Mouse (Mus musculus): ENCODE data around the gene Sart3. TPM values are rescaled to one million over a fixed set of nuclear protein-coding genes. Genes with fewer than 3 reads are reported as not detected.
A peak's percentile ranks its signal among the peaks of the same experiment; 100 is the strongest.

The Sart3 gene
- polyA plus RNA-seq, 1 experiment from 2014 or later = 43.8 TPM

DNA sequence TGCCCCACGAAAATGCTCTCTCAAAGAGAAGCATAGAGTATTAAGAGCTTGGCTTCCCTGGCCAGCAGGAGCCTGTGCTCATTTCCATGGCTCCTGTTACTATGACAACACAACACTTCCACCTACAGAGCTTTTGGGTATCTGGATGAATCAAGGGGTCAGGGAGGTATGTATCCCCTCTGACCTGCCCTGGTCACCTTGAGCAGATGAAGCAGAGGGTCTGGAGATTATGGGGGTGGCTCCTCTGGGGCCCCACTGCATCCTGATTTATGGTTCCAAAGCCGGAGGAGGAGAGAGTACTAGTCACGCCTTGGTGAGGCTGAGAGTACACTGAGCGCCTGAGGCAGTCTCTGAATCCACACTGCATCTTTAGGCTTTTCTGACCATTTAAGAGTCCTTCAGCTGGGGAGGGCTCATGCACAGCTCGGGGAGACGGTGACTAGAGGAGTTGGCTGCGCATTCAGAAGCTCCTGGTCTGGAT lies 41.6 kb downstream of the Sart3 start:
- ATAC-seq = no peak
- Histone ChIP-seq H3K36me3 (no peaks in the 10 kb centered on the region), H3K4me2 (replicated peaks) (no peak overlapping the region), H3K27ac (no peak overlapping the region), H3K4me1 (replicated peaks) (0 out of 2 replicates have a peak, but pooled peaks cover 5% of the 10 kb centered on the region), H3K9ac (no peak overlapping the region), H3K9me3 (no peaks in the 10 kb centered on the region), H3K27me3 (replicated peaks) (peaks cover 2% of the 10 kb centered on the region; the same call in 1 of the 2 replicates), H3K4me3 (replicated peaks) (no peak overlapping the region)
- 52% methylated on average over 7 of the region's 7 CpGs for WGBS

DNA sequence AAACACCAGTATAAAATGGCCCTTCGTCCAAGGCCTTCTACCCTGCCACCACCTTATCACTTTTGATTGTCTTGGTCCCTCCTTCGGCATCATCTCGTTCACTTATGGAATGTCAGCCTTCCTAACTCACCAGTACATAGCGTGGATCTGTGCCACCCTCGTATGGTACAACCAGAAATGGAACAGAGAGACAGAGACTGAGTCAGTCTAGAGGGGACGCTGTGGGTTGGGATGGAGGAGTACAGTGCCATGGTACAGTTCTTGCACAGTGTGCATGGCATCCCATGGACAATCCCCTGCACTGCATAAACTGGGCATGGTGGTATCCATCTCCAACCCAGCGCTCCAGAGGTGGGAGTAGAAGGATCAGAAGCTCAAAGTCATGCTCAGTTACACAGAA lies 43.6 kb downstream of the Sart3 start:
- H3K27ac ChIP-seq = no peak overlapping the region
- no peak for ATAC-seq
- H3K36me3 ChIP-seq = no peaks in the 10 kb centered on the region

DNA sequence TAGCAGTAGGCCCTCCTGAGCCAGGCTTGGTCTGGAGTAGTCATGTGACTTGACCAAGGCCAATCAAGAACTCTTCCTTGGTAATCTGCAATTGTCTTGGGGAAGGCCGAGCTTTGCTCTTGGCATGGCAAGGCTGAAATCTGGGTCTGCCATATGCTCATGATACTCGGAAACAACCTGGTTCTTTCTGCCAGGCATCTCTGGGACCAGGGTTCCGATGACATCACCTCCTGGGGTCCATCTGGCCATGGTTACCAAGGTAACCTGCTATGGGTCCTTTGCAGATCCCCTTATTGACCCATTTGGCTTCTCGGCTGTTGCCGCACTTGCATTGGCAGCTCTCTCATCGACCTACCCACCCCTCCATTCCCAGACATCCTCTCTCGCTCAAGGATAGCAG lies 44.3 kb downstream of the Sart3 start:
- H3K4me2 ChIP-seq (replicated peaks) = no peak overlapping the region
- H3K4me3 ChIP-seq (replicated peaks) = no peak overlapping the region
- H3K4me1 ChIP-seq (replicated peaks) = no peaks in the 10 kb centered on the region
- no peaks in the 10 kb centered on the region for H3K9me3 ChIP-seq
- H3K27ac ChIP-seq = no peak overlapping the region
- H3K27me3 ChIP-seq (replicated peaks) = peaks cover 2% of the 10 kb centered on the region; the same call in 1 of the 2 replicates
- no peaks in the 10 kb centered on the region for H3K36me3 ChIP-seq
- no peak overlapping the region for H3K9ac ChIP-seq
- no peak for ATAC-seq
- 86% methylated on average over 7 of the region's 7 CpGs for WGBS

More for the DNA sequence above, 43.6 kb downstream of the Sart3 start:
- WGBS = 89% methylated on average over 7 of the region's 7 CpGs
- Histone ChIP-seq H3K9me3 (no peaks in the 10 kb centered on the region), H3K4me3 (replicated peaks) (no peak overlapping the region), H3K4me1 (replicated peaks) (no peaks in the 10 kb centered on the region), H3K27me3 (replicated peaks) (peaks cover 2% of the 10 kb centered on the region; the same call in 1 of the 2 replicates), H3K4me2 (replicated peaks) (no peak overlapping the region), H3K9ac (no peak overlapping the region)

DNA sequence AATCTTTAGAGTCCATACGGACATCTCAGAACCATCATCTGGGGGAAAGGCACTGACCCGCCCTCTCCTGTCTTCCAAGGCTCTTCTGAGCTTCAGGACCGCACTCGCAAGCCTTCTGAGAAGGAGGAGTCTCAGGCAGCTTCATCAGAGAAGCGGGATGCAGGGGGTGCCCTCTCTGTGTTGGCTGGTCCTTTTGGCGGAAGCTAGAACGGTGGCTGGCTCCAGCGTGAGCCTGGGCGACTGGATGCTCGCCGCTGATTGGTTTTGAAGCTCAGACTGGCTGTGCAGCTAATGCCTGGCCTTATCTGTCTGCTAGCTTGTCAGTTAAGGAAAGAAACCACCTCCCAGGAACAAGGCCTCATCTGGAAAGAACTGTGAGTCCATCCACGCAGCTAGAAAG lies 45.1 kb downstream of the Sart3 start:
- Histone ChIP-seq H3K4me3 (replicated peaks) (no peak overlapping the region), H3K36me3 (no peaks in the 10 kb centered on the region), H3K27ac (no peak overlapping the region), H3K9me3 (no peaks in the 10 kb centered on the region), H3K27me3 (replicated peaks) (peaks cover 2% of the 10 kb centered on the region; the same call in 1 of the 2 replicates), H3K4me2 (replicated peaks) (no peak overlapping the region), H3K4me1 (replicated peaks) (no peaks in the 10 kb centered on the region), H3K9ac (no peak overlapping the region)
- no peak for ATAC-seq
- WGBS = 56% methylated on average over 12 of the region's 12 CpGs

DNA sequence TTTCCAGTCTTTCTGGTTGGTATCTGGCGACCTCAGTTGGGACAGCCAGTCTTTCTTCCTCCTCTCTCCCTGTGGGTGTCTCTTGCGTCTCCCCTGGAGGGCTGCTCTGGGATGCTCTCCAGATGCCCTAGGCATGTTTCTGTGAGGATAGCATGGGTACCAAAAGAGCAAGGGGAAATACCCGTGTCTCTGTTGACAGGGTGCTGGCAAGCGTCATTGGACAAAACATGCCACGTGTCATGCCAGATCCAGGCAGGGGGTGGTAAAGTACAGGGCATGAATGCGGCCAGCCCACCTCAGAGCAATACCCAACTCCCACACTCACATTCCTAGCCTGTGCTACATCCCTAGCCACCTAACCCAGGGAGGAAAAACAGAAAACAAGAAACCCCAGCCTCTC lies 45.7 kb downstream of the Sart3 start:
- H3K9me3 ChIP-seq = no peaks in the 10 kb centered on the region
- 56% methylated on average over 6 of the region's 6 CpGs for WGBS
- H3K4me3 ChIP-seq (replicated peaks) = no peak overlapping the region
- no peak overlapping the region for H3K4me2 ChIP-seq (replicated peaks)
- ATAC-seq = no peak
- peaks cover 2% of the 10 kb centered on the region; the same call in 1 of the 2 replicates for H3K27me3 ChIP-seq (replicated peaks)
- H3K27ac ChIP-seq = no peak overlapping the region
- no peaks in the 10 kb centered on the region for H3K4me1 ChIP-seq (replicated peaks)
- no peak overlapping the region for H3K9ac ChIP-seq
- H3K36me3 ChIP-seq = no peaks in the 10 kb centered on the region

DNA sequence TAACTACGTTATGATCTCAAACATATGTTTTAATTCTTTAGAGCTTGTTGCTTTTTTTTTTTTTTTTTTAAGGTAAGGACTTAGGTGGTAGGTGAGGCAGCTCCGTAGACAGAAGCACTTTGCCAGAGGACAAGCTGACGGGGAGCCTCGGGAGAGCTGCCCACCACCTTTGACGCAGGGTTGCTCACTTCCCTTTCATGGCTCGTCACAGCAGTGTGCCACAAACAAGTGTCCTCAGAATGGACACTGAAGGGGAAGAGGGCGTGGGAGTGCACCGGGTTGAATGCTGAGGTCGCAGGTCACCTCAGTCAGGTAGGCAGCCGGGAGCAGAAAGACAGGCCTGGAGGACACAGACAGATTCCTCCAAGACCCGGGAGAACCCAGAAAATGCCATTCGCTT lies 46.9 kb downstream of the Sart3 start:
- no peaks in the 10 kb centered on the region for H3K36me3 ChIP-seq
- no peak overlapping the region for H3K27ac ChIP-seq
- no peak overlapping the region for H3K4me3 ChIP-seq (replicated peaks)
- no peak overlapping the region for H3K9ac ChIP-seq
- H3K4me1 ChIP-seq (replicated peaks) = no peaks in the 10 kb centered on the region
- no peak for ATAC-seq
- no peak overlapping the region for H3K4me2 ChIP-seq (replicated peaks)
- WGBS = 79% methylated on average over 12 of the region's 12 CpGs
- peaks cover 2% of the 10 kb centered on the region; the same call in 1 of the 2 replicates for H3K27me3 ChIP-seq (replicated peaks)
- no peaks in the 10 kb centered on the region for H3K9me3 ChIP-seq

DNA sequence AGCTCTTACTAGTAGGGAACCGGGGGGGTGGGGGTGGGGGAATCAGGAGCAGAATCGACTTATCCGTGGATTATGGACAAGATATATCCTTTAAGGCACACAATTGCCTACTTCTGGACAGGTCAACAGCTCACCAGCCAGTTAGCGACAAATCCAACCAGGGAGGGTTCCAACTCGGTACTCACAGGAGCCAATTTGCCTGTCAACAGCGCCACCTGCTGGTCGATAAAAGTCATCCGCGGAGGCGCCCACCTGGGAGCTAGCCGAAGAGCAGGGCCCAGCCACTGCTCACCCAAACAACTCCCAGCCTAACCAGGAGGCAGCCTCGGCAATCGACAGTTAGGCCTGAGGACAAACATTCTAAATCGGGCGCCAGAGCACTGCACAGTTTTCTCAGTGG lies 47.9 kb downstream of the Sart3 start, which contains the start of gene 1700069L16Rik:
Gene 1700069L16Rik (minus strand): TSS at position 327 of the 400 bp plus-strand sequence.
- peak; percentile 67; the same call in 1 of the 2 replicates for ATAC-seq
- Histone ChIP-seq H3K36me3 (no peaks in the 10 kb centered on the region), H3K27me3 (replicated peaks) (no peaks in the 10 kb centered on the region; the same call in 1 of the 2 replicates), H3K4me2 (replicated peaks) (no peak within 1 kb of the TSS), H3K9ac (no peak within 1 kb of the TSS), H3K4me1 (replicated peaks) (no peaks in the 10 kb centered on the region), H3K9me3 (no peaks in the 10 kb centered on the region), H3K4me3 (replicated peaks) (no peak within 1 kb of the TSS), H3K27ac (no peak within 1 kb of the TSS)
- 3% methylated on average over 15 of the region's 15 CpGs for WGBS

DNA sequence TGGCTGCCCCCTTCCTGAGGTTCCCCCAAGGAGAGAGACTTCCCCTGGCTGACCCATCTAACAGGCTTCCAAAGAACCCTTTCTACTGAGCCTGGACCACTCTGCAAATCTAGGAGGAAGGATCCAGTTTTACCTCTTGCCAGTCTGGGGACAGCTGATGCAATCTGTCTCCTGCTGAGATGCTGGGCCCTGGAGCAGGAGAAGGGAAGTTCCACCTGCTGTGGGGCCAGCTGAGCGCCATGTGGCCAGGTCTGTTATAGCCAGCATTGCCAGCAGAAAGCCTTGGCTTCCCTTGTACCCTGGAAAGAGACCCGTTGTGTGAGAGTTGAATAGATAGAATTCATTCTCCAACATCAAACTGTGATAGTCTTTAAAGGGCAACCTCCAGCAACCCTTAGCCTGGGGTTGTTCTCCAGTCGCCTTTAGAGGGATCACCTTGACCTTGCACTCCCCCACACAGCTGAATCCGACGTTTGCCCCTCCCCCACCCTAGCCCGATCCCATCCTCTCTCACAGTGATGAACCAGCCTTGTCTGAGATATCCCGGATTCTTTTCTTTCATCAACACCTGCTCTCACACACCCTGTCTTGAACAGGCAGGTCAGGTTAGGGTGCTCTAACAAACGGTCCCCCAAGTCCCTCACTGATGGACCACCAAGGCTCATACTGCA lies 48.6 kb downstream of the Sart3 start:
- H3K27me3 ChIP-seq (replicated peaks) = no peaks in the 10 kb centered on the region; the same call in 1 of the 2 replicates
- no peak for ATAC-seq
- H3K4me3 ChIP-seq (replicated peaks) = no peak overlapping the region
- H3K36me3 ChIP-seq = no peaks in the 10 kb centered on the region
- WGBS = 40% methylated on average over 8 of the region's 8 CpGs
- H3K4me2 ChIP-seq (replicated peaks) = no peak overlapping the region
- H3K27ac ChIP-seq = no peak overlapping the region
- H3K4me1 ChIP-seq (replicated peaks) = no peaks in the 10 kb centered on the region
- H3K9me3 ChIP-seq = no peaks in the 10 kb centered on the region
- H3K9ac ChIP-seq = no peak overlapping the region

DNA sequence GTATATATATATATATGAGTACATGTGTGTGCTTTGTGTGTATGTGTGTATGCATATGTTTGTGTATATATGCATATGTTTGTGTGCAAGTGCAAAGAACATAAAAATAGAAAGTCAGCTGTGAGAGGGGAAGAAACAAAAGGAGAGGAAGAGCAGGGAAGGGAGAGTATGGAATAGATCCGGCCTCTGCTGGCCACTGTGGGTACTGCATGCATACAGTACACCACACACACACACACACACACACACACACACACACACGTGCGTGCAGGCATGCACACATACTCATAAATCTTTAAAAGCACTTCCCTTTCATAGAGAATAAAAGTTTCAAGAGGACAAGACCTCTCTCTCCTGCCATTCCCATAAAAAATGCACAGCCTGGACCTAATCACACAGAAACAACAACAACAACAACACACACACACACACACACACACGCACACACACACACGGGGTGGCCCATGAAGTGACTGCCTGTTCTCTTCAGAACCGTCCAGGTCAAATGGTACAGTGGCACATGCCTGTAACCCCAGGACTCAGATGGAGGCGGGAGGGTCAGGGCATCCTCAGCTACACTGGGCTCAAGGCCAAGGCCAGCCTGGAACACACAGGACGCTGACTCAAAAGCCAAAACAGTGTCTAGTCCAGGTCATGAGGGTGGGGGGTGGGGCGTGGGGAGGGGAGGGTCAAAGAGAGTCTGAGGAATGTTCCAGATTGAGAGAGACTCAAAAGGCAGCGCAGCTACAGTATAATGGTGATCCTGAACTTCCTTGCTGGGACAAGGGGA lies 49.9 kb downstream of the Sart3 start:
- H3K27me3 ChIP-seq (replicated peaks) = no peaks in the 10 kb centered on the region
- no peak overlapping the region for H3K4me2 ChIP-seq (replicated peaks)
- no peaks in the 10 kb centered on the region for H3K4me1 ChIP-seq (replicated peaks)
- no peak overlapping the region for H3K9ac ChIP-seq
- no peaks in the 10 kb centered on the region for H3K9me3 ChIP-seq
- WGBS = 88% methylated on average over 10 of the region's 10 CpGs
- no peak overlapping the region for H3K4me3 ChIP-seq (replicated peaks)
- no peaks in the 10 kb centered on the region for H3K36me3 ChIP-seq
- ATAC-seq = no peak
- no peak overlapping the region for H3K27ac ChIP-seq

DNA sequence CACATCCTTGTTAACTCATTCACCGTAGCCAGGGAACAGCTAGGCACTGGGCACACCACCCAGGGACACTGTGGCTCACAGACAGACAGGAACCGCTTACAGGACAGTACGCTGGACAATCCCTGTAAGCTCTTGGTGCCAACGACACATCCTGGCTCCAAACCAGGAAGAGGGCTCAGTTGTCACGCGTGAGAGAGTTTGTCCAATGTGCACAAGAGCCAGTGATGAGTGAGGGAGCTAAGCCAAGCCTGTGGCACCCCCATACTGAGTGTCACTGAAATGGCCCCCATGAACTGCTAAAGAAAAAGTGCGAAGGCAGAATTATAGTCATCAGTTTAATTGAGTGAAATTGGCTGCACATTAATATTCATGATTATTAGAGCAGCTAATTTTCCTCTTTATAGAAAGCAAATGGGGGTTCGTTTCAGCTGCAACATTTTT lies 53.1 kb downstream of the Sart3 start:
- Histone ChIP-seq H3K4me1 (replicated peaks) (no peaks in the 10 kb centered on the region), H3K9ac (no peak overlapping the region; the same call in 1 of the 2 replicates), H3K27ac (no peak overlapping the region), H3K27me3 (replicated peaks) (no peaks in the 10 kb centered on the region), H3K36me3 (no peaks in the 10 kb centered on the region), H3K4me3 (replicated peaks) (no peak overlapping the region), H3K4me2 (replicated peaks) (no peak overlapping the region), H3K9me3 (no peaks in the 10 kb centered on the region)
- WGBS = 82% methylated on average over 8 of the region's 8 CpGs
- ATAC-seq = no peak

DNA sequence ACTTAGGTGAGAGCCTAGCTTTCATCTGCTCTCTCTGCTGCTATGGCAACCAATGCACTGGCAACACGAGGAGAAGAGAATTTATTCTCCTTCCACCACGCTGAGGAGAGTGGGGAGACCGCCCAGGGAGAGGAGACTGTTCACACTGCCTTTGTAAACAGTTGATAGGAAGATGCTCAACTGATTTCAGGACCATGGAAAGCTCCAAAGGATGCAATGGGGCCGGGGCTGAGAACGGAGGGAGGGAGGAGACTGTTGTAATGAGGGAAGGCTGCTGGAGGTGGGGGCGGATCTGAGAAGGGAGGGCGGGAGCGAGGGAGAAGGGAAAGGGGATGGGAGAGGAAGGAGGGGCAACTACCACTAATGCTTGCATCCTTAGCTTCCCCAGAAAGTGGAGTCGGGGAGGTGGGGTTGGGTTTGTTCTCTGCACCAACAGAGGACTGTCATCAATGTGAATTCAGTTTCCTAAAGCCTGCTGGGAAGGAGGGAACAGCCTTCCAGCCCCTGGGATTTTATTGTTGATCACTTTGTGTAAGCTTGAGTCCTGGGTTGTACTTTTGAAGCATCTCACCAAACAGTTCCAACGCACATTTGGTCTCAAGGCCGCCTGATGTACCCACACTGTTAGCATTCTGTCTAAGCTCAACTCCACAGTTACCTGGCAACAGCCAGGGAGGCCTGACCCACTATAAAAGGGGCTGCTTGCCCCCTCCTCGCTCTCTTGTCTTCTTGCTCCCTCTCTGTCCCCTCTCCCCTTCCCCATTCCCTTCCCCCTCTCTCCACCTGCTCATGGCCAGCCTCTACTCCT lies 55.5 kb downstream of the Sart3 start:
- no peak overlapping the region for H3K4me2 ChIP-seq (replicated peaks)
- H3K36me3 ChIP-seq = no peaks in the 10 kb centered on the region
- no peaks in the 10 kb centered on the region for H3K4me1 ChIP-seq (replicated peaks)
- no peaks in the 10 kb centered on the region for H3K9me3 ChIP-seq
- 8% methylated on average over 12 of the region's 12 CpGs for WGBS
- H3K9ac ChIP-seq = no peak overlapping the region
- H3K27ac ChIP-seq = no peak overlapping the region
- no peak overlapping the region for H3K4me3 ChIP-seq (replicated peaks)
- ATAC-seq = no peak
- H3K27me3 ChIP-seq (replicated peaks) = no peaks in the 10 kb centered on the region

DNA sequence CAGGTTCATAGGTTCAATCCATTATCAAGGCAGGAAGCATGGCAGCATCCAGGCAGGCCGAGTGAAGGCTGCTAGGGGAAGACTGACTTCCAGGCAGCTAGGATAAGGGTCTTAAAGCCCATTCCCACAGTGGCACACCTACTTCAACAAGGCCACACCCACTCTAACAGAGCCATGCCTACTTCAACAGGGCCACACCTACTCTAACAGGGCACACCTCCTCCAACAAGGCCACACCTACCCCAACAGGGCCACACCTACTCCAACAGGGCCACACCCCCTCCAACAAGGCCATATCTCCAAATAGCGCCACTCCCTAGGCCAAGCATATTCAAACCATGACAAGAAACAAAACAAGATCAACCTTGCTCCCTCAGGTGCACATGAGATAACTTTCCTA lies 59.4 kb downstream of the Sart3 start:
- ATAC-seq = no peak
- Histone ChIP-seq H3K36me3 (no peaks in the 10 kb centered on the region), H3K4me2 (replicated peaks) (no peak overlapping the region), H3K4me1 (replicated peaks) (no peaks in the 10 kb centered on the region), H3K27me3 (replicated peaks) (no peaks in the 10 kb centered on the region), H3K4me3 (replicated peaks) (no peak overlapping the region), H3K27ac (no peak overlapping the region), H3K9me3 (no peaks in the 10 kb centered on the region), H3K9ac (no peak overlapping the region)
- 65% methylated on average over 2 of the region's 2 CpGs for WGBS
